Mouse (Mus musculus) G1E (cell line): Measurements from ENCODE around the gene Dnajb14. TPM values are rescaled to one million over a fixed set of nuclear protein-coding genes. Genes with fewer than 3 reads are reported as not detected.
"Not testable (repeated sequence)": the region's sequence is repeated elsewhere in the genome, so short reads cannot be mapped to it uniquely, and the experiment has no call there.

Experiments used
- ATAC-seq: 2 replicates; pipeline ENCODE4 v1.8.0; 2016; ENCODE audit warnings: mild to moderate bottlenecking; ENCODE audit not compliant: insufficient number of reproducible peaks, poor library complexity, low FRiP score, severe bottlenecking; ENCODE audit errors: extremely low read depth
- DNase-seq: peaks from one replicate; pipeline ENCODE4 v3.0.0; 2012; ENCODE audit warnings: low spot score
- H3K27me3 ChIP-seq: 2 replicates; pipeline ENCODE4 v1.6.1; 2012; ENCODE audit warnings: mild to moderate bottlenecking, low read length, inconsistent platforms; ENCODE audit not compliant: insufficient read depth
- H3K36me3 ChIP-seq: replicated peaks from 2 replicates; pipeline ENCODE3; 2012; ENCODE audit warnings: mild to moderate bottlenecking, inconsistent platforms
- H3K4me1 ChIP-seq: 2 replicates; pipeline ENCODE4 v1.6.1; 2012; ENCODE audit warnings: low read depth, low read length, inconsistent platforms, mixed read lengths; ENCODE audit not compliant: insufficient read depth
- H3K4me3 ChIP-seq: 2 replicates; pipeline ENCODE4 v1.5.1; 2012; ENCODE audit warnings: low read depth, mild to moderate bottlenecking, inconsistent platforms, low read length, moderate library complexity, mixed read lengths
- H3K9me3 ChIP-seq: replicated peaks from 2 replicates; pipeline ENCODE4 v1.6.1; 2012; ENCODE audit warnings: inconsistent platforms
- CTCF ChIP-seq: IDR thresholded peaks from 2 replicates; pipeline ENCODE4 v1.5.1; 2012; ENCODE audit warnings: low read depth, low read length, inconsistent platforms, mixed read lengths
- GATA1 ChIP-seq: IDR thresholded peaks from 2 replicates; pipeline ENCODE4 v1.6.1; 2012; ENCODE audit warnings: borderline replicate concordance, low read length, inconsistent platforms, mixed read lengths
- GATA2 ChIP-seq: IDR thresholded peaks from 2 replicates; pipeline ENCODE4 v1.6.1; 2012; ENCODE audit warnings: low read depth, low read length, inconsistent platforms, borderline replicate concordance
- POLR2AphosphoS5 ChIP-seq: IDR thresholded peaks from 2 replicates; pipeline ENCODE4 v1.6.1; 2012; ENCODE audit warnings: low read depth, low read length, inconsistent platforms; ENCODE audit not compliant: insufficient replicate concordance
- TAL1 ChIP-seq: conservative IDR thresholded peaks from 2 replicates; pipeline ENCODE4 v1.6.1; 2012; ENCODE audit warnings: low read depth, low read length, inconsistent platforms, mixed read lengths
- polyA plus RNA-seq: library from polyadenylated mRNA; stranded (reverse); fragments of >175 nt; gene quantifications from 2 replicates; pipeline ENCODE4 v1.2.3, GENCODE M21; 2012
- total RNA-seq, 2 experiments: library from RNA; stranded (forward) in 1 of 2; stranded (reverse) in 1 of 2; fragments of 200-1000 nt in 1 of 2; fragments of >200 nt in 1 of 2; fragmentation: Nextera tagmentation in 1 of 2; gene quantifications; 2 replicates each; pipeline ENCODE4 v1.2.3; 2014 to 2017

Gene Dnajb14
- total and polyA plus RNA-seq, 3 experiments: 2.4 to 23.8 (median 14.4) TPM

- no peak for TF ChIP-seq GATA2
- TF ChIP-seq CTCF: no peak
- TF ChIP-seq GATA1: no peak
- no peak for TF ChIP-seq POLR2AphosphoS5
- no peak for TF ChIP-seq TAL1
- peaks cover 9% of the 10 kb centered on the region for H3K9me3 ChIP-seq
- DNase-seq (no peak), ATAC-seq (no peak)
- peaks cover 25% of the 10 kb centered on the region for H3K4me1 ChIP-seq
- H3K4me3 ChIP-seq: no peak overlapping the region
- H3K36me3 ChIP-seq: no peaks in the 10 kb centered on the region
- no peaks in the 10 kb centered on the region for H3K27me3 ChIP-seq
These were observed 19.1 kb upstream of the Dnajb14 start for GRCm38 (mm10) chr3:137848354-137848753.

- no peak for DNase-seq
- TF ChIP-seq CTCF: no peak
- TF ChIP-seq TAL1: no peak
- no peak for TF ChIP-seq GATA1
- no peak for TF ChIP-seq GATA2
- TF ChIP-seq POLR2AphosphoS5: no peak
- Histone ChIP-seq H3K36me3 (no peaks in the 10 kb centered on the region), H3K4me3 (no peak overlapping the region), H3K4me1 (peaks cover 24% of the 10 kb centered on the region), H3K27me3 (no peaks in the 10 kb centered on the region), H3K9me3 (peaks cover 9% of the 10 kb centered on the region)
- ATAC-seq: peak; percentile 28; the same call in 1 of the 2 replicates
These were observed 17.8 kb upstream of the Dnajb14 start for GRCm38 (mm10) chr3:137849697-137850096.

GRCm38 (mm10) chr3:137851196-137851595 is 16.3 kb upstream of the Dnajb14 start:
- no peak for DNase-seq
- no peak for TF ChIP-seq GATA1
- TF ChIP-seq GATA2: no peak
- no peak for TF ChIP-seq TAL1
- no peak for TF ChIP-seq CTCF
- TF ChIP-seq POLR2AphosphoS5: no peak

GRCm38 (mm10) chr3:137853011-137853410 is 14.5 kb upstream of the Dnajb14 start:
- not testable (repeated sequence) for H3K36me3 ChIP-seq, DNase-seq, H3K9me3 ChIP-seq, ATAC-seq, H3K4me3 ChIP-seq, H3K27me3 ChIP-seq
- H3K4me1 ChIP-seq: peaks cover 15% of the 10 kb centered on the region

More at GRCm38 (mm10) chr3:137851196-137851595, 16.3 kb upstream of the Dnajb14 start:
- ATAC-seq: no peak
- peaks cover 24% of the 10 kb centered on the region for H3K4me1 ChIP-seq
- peaks cover 2% of the 10 kb centered on the region for H3K27me3 ChIP-seq
- peaks cover 9% of the 10 kb centered on the region for H3K9me3 ChIP-seq
- no peaks in the 10 kb centered on the region for H3K36me3 ChIP-seq
- H3K4me3 ChIP-seq: no peak overlapping the region

- no peak for TF ChIP-seq TAL1
- TF ChIP-seq GATA2: no peak
- TF ChIP-seq GATA1: no peak
- TF ChIP-seq POLR2AphosphoS5: no peak
- no peak for TF ChIP-seq CTCF
- H3K9me3 ChIP-seq: peaks cover 9% of the 10 kb centered on the region
- H3K4me3 ChIP-seq: no peak overlapping the region
- DNase-seq (no peak), ATAC-seq (no peak)
- peaks cover 21% of the 10 kb centered on the region for H3K4me1 ChIP-seq
- H3K36me3 ChIP-seq: no peaks in the 10 kb centered on the region
- peaks cover 2% of the 10 kb centered on the region for H3K27me3 ChIP-seq
These were observed 12.1 kb upstream of the Dnajb14 start for GRCm38 (mm10) chr3:137855328-137855727.

- no peak for ATAC-seq
- H3K4me3 ChIP-seq: no peak overlapping the region
- TF ChIP-seq GATA2 (no peak), TAL1 (no peak), POLR2AphosphoS5 (no peak), GATA1 (no peak), CTCF (no peak)
- DNase-seq: no peak
- peaks cover 27% of the 10 kb centered on the region for H3K4me1 ChIP-seq
- H3K36me3 ChIP-seq: no peaks in the 10 kb centered on the region
- peaks cover 2% of the 10 kb centered on the region for H3K27me3 ChIP-seq
- H3K9me3 ChIP-seq: peaks cover 9% of the 10 kb centered on the region
These were observed 11.4 kb upstream of the Dnajb14 start for GRCm38 (mm10) chr3:137856061-137856460.
